Mouse (Mus musculus) urinary bladder, postnatal 14 days (tissue): ENCODE data around the gene Myadm.

Experiments
- DNase-seq: peaks from one replicate; pipeline ENCODE4 v3.0.0; 2021; ENCODE audit warnings: low spot score

The Myadm gene

GRCm38 (mm10) chr7:3317704-3318103 lies 28.8 kb downstream of the Myadm start:
- DNase-seq: no peak

GRCm38 (mm10) chr7:3320856-3321255 lies 32.0 kb downstream of the Myadm start:
- DNase-seq: no peak

GRCm38 (mm10) chr7:3323826-3324225 lies 34.9 kb downstream of the Myadm start:
- no peak for DNase-seq

- DNase-seq: no peak
Measured at GRCm38 (mm10) chr7:3327961-3328360, 39.1 kb downstream of the Myadm start.

GRCm38 (mm10) chr7:3329776-3330546 lies 41.1 kb downstream of the Myadm start:
- peak; percentile 71 for DNase-seq

- no peak for DNase-seq
Measured at GRCm38 (mm10) chr7:3331171-3331570, 42.3 kb downstream of the Myadm start.

GRCm38 (mm10) chr7:3331581-3332223 lies 42.8 kb downstream of the Myadm start:
- DNase-seq: peak; percentile 43

GRCm38 (mm10) chr7:3332224-3332615 lies 43.3 kb downstream of the Myadm start:
- DNase-seq: no peak

GRCm38 (mm10) chr7:3332619-3333521 lies 44.0 kb downstream of the Myadm start, which contains the start of gene Cacng7:
Gene Cacng7, plus strand, starts transcription at chr7:3332955.
- peak; percentile 18 for DNase-seq

GRCm38 (mm10) chr7:3333542-3333941 lies 44.7 kb downstream of the Myadm start:
- no peak for DNase-seq

GRCm38 (mm10) chr7:3336412-3336811 lies 47.5 kb downstream of the Myadm start:
- DNase-seq: no peak

GRCm38 (mm10) chr7:3338286-3338935 lies 49.5 kb downstream of the Myadm start:
- no peak for DNase-seq

GRCm38 (mm10) chr7:3339010-3339409 lies 50.1 kb downstream of the Myadm start:
- DNase-seq: no peak

- no peak for DNase-seq
Measured at GRCm38 (mm10) chr7:3343861-3344260, 55.0 kb downstream of the Myadm start.

- DNase-seq: no peak
Measured at GRCm38 (mm10) chr7:3345301-3345700, 56.4 kb downstream of the Myadm start.

- DNase-seq: no peak
Measured at GRCm38 (mm10) chr7:3347366-3348287, 58.7 kb downstream of the Myadm start.

- DNase-seq: no peak
Measured at GRCm38 (mm10) chr7:3348326-3348725, 59.4 kb downstream of the Myadm start.

GRCm38 (mm10) chr7:3349775-3350174 lies 60.9 kb downstream of the Myadm start:
- DNase-seq: no peak
